Mouse (Mus musculus): ENCODE data around the gene Rbl1. TPM values are rescaled to one million over a fixed set of nuclear protein-coding genes. Genes with fewer than 3 reads are reported as not detected.

Rbl1 gene
- total and polyA plus RNA-seq, 3 experiments: 17.8 to 18.1 TPM; not detected in 1

- no peak overlapping the region for H3K9ac ChIP-seq (ENCODE audit: control insufficient read depth, low read depth, low read length, poor library complexity, severe bottlenecking)
These were observed 60.2 kb downstream of the Rbl1 start for GRCm38 (mm10) chr2:157144132-157144531.

GRCm38 (mm10) chr2:157141962-157142361 lies 62.4 kb downstream of the Rbl1 start:
- H3K36me3 ChIP-seq (ENCODE audit: control insufficient read depth in 1 of 2, insufficient read depth in 2 of 2, low read length in 2 of 2): peaks cover 0 to 19% of the 10 kb centered on the region in 2 experiments
- DNase-seq (ENCODE audit: low read depth, low spot score): peak; percentile 63
- no peaks in the 10 kb centered on the region for H3K27me3 ChIP-seq (ENCODE audit: control insufficient read depth in 1 of 2, insufficient read depth in 2 of 2, low read length in 2 of 2)
- H3K4me3 ChIP-seq (ENCODE audit: control insufficient read depth in 1 of 2, insufficient read depth in 1 of 2, low read depth in 2 of 2, low read length in 2 of 2): no peak overlapping the region
- H3K9me3 ChIP-seq (replicated peaks; ENCODE audit: insufficient read depth, low read length): no peaks in the 10 kb centered on the region
- H3K79me2 ChIP-seq (ENCODE audit: control insufficient read depth, insufficient read depth, low read length, poor library complexity): no peaks in the 10 kb centered on the region
- no peak for TF ChIP-seq TAL1 (IDR thresholded peaks at IDR 0.05; ENCODE audit: low read length)
- TF ChIP-seq MXI1 (IDR thresholded peaks at IDR 0.05; ENCODE audit: low read depth, low read length): 0 out of 2 replicates have a peak, but pooled peaks have one; percentile 33
- H3K9ac ChIP-seq (ENCODE audit: control insufficient read depth, low read depth, low read length, poor library complexity, severe bottlenecking): no peak overlapping the region
- no peak overlapping the region for H3K27ac ChIP-seq (ENCODE audit: control insufficient read depth, low read depth, low read length)
- peaks cover 3 to 20% of the 10 kb centered on the region in 2 experiments; a peak in 3 of 4 replicates for H3K4me1 ChIP-seq (ENCODE audit: control insufficient read depth in 1 of 2, insufficient read depth in 2 of 2, low read length in 2 of 2)

More at GRCm38 (mm10) chr2:157144132-157144531, 60.2 kb downstream of the Rbl1 start:
- H3K4me1 ChIP-seq (ENCODE audit: control insufficient read depth in 1 of 2, insufficient read depth in 2 of 2, low read length in 2 of 2): peaks cover 0 to 4% of the 10 kb centered on the region in 2 experiments; a peak in 1 of 4 replicates
- no peaks in the 10 kb centered on the region for H3K27me3 ChIP-seq (ENCODE audit: control insufficient read depth in 1 of 2, insufficient read depth in 2 of 2, low read length in 2 of 2)
- TF ChIP-seq MAX (IDR thresholded peaks at IDR 0.05; ENCODE audit: low read length) (no peak), MAFK (IDR thresholded peaks at IDR 0.05; ENCODE audit: borderline replicate concordance, low read depth, low read length) (no peak), TBP (IDR thresholded peaks at IDR 0.05; ENCODE audit: low read depth, low read length) (no peak), E2F4 (IDR thresholded peaks at IDR 0.05; ENCODE audit: borderline replicate concordance, low read depth, low read length) (no peak)
- DNase-seq (ENCODE audit: low read depth, low spot score): no peak
- H3K9me3 ChIP-seq (replicated peaks; ENCODE audit: insufficient read depth, low read length): no peaks in the 10 kb centered on the region
- peaks cover 5 to 6% of the 10 kb centered on the region in 2 experiments for H3K36me3 ChIP-seq (ENCODE audit: control insufficient read depth in 1 of 2, insufficient read depth in 2 of 2, low read length in 2 of 2)
- no peaks in the 10 kb centered on the region for H3K79me2 ChIP-seq (ENCODE audit: control insufficient read depth, insufficient read depth, low read length, poor library complexity)
- H3K4me3 ChIP-seq (ENCODE audit: control insufficient read depth in 1 of 2, insufficient read depth in 1 of 2, low read depth in 2 of 2, low read length in 2 of 2): no peak overlapping the region
- no peak overlapping the region for H3K27ac ChIP-seq (ENCODE audit: control insufficient read depth, low read depth, low read length)

- peaks cover 4% of the 10 kb centered on the region for H3K79me2 ChIP-seq (ENCODE audit: control insufficient read depth, insufficient read depth, low read length, poor library complexity)
- H3K9ac ChIP-seq (ENCODE audit: control insufficient read depth, low read depth, low read length, poor library complexity, severe bottlenecking): no peak overlapping the region
- no peak for TF ChIP-seq BHLHE40 (IDR thresholded peaks at IDR 0.05; ENCODE audit: borderline replicate concordance, low read depth, low read length)
- peak; percentile 71 for TF ChIP-seq TAL1 (IDR thresholded peaks at IDR 0.05; ENCODE audit: low read length)
- TF ChIP-seq ZKSCAN1 (IDR thresholded peaks at IDR 0.05; ENCODE audit: low read depth, low read length): no peak
- TF ChIP-seq KAT2A (conservative IDR thresholded peaks at IDR 0.05; ENCODE audit: low read depth, low read length): no peak
- no peak for TF ChIP-seq JUND (IDR thresholded peaks at IDR 0.05; ENCODE audit: low read depth, low read length)
- TF ChIP-seq EP300 (IDR thresholded peaks at IDR 0.05; ENCODE audit: low read depth in 1 of 2, low read length in 2 of 2): peak; percentile 11 to 63; a peak in 2 of 4 replicates
- TF ChIP-seq MAX (IDR thresholded peaks at IDR 0.05; ENCODE audit: low read length): no peak
- no peak for TF ChIP-seq NELFE (IDR thresholded peaks at IDR 0.05; ENCODE audit: low read depth, low read length)
- TF ChIP-seq MAZ (IDR thresholded peaks at IDR 0.05; ENCODE audit: low read depth, low read length): no peak
- TF ChIP-seq MAFK (IDR thresholded peaks at IDR 0.05; ENCODE audit: borderline replicate concordance, low read depth, low read length): no peak
- peak; percentile 62 for TF ChIP-seq ETS1 (IDR thresholded peaks at IDR 0.05; ENCODE audit: low read depth, low read length)
- TF ChIP-seq TCF12 (IDR thresholded peaks at IDR 0.05; ENCODE audit: low read depth, low read length): peak; percentile 68
- TF ChIP-seq NRF1 (IDR thresholded peaks at IDR 0.05; ENCODE audit: insufficient read depth, low read depth, low read length, poor library complexity, severe bottlenecking): no peak
- no peak for TF ChIP-seq SMC3 (IDR thresholded peaks at IDR 0.05; ENCODE audit: low read depth, low read length)
- no peak for TF ChIP-seq RCOR1 (IDR thresholded peaks at IDR 0.05; ENCODE audit: low read depth, low read length)
- TF ChIP-seq TBP (IDR thresholded peaks at IDR 0.05; ENCODE audit: low read depth, low read length): no peak
- no peak for TF ChIP-seq E2F4 (IDR thresholded peaks at IDR 0.05; ENCODE audit: borderline replicate concordance, low read depth, low read length)
- TF ChIP-seq ZC3H11A (IDR thresholded peaks at IDR 0.05; ENCODE audit: low read depth, low read length): no peak
- TF ChIP-seq CHD1 (IDR thresholded peaks at IDR 0.05; ENCODE audit: low read depth, low read length): no peak
- TF ChIP-seq ZNF384 (IDR thresholded peaks at IDR 0.05; ENCODE audit: low read depth, low read length): no peak
- no peak for TF ChIP-seq MEF2A (IDR thresholded peaks at IDR 0.05; ENCODE audit: extremely low read depth, insufficient replicate concordance, low read depth, low read length, poor library complexity, severe bottlenecking)
- TF ChIP-seq GATA1 (IDR thresholded peaks at IDR 0.05; ENCODE audit: low read depth, low read length): 0 out of 2 replicates have a peak, but pooled peaks have one; percentile 42
- DNase-seq (ENCODE audit: low read depth, low spot score): peak; percentile 67
- peaks cover 0 to 24% of the 10 kb centered on the region in 2 experiments; a peak in 2 of 4 replicates for H3K36me3 ChIP-seq (ENCODE audit: control insufficient read depth in 1 of 2, insufficient read depth in 2 of 2, low read length in 2 of 2)
- peak overlapping the region; percentile 31; the same call in 1 of the 2 replicates for H3K27ac ChIP-seq (ENCODE audit: control insufficient read depth, low read depth, low read length)
- no peaks in the 10 kb centered on the region for H3K9me3 ChIP-seq (replicated peaks; ENCODE audit: insufficient read depth, low read length)
- no peak overlapping the region for H3K4me3 ChIP-seq (ENCODE audit: control insufficient read depth in 1 of 2, insufficient read depth in 1 of 2, low read depth in 2 of 2, low read length in 2 of 2)
- H3K4me1 ChIP-seq (ENCODE audit: control insufficient read depth in 1 of 2, insufficient read depth in 2 of 2, low read length in 2 of 2): peaks cover 3 to 27% of the 10 kb centered on the region in 2 experiments; a peak in 3 of 4 replicates
- H3K27me3 ChIP-seq (ENCODE audit: control insufficient read depth in 1 of 2, insufficient read depth in 2 of 2, low read length in 2 of 2): no peaks in the 10 kb centered on the region
These were observed 65.0 kb downstream of the Rbl1 start for GRCm38 (mm10) chr2:157139251-157139802.

Data from MEL (cell line).